Mouse (Mus musculus) kidney, adult 2 months (tissue): ENCODE measurements around the gene Gm5483.

Experiments
- CTCF ChIP-seq: fragments of 200-500 bp; conservative IDR thresholded peaks from 2 replicates; pipeline ENCODE4 v1.5.1; 2011; ENCODE audit warnings: low read depth, mild to moderate bottlenecking, control low read depth, low read length, moderate library complexity, mixed read lengths; ENCODE audit not compliant: insufficient read depth, insufficient read length
- POLR2A ChIP-seq: fragments of 200-500 bp; IDR thresholded peaks from one replicate; pipeline ENCODE4 v1.6.1; 2011; ENCODE audit warnings: low read depth, low read length, control low read depth

DNA sequence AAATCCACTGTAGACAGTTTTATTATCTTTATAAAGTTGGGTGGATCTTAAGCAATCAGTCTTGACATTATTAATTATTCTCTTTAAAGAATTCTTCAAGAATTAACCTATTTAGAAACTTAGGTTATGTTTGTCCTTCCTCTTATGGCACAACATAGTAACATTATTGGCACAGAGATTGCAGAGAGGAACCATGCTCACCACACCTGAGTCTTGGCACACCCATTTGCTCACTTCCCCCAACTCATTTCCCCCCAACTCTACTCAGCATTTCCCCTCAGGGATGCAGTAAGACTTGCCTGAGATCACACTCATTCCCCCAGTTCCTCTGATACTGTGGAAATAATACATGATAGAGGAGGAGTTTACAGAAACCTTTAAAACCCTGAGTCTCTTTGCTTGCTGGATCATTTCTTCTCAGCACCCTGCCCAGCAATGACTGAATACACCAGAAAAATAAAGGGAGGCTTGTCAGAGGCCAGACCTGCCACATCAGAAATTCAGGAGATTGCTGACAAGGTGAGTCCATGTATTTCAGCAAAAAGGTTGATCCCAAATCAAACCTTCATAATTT lies 27.5 kb upstream of the Gm5483 start, which contains the start of gene Stfa2l1:
- no peak for TF ChIP-seq CTCF
- TF ChIP-seq POLR2A: no peak
